Mouse (Mus musculus) neural tube, embryonic 15.5 days (tissue): Measurements from ENCODE around the gene Rp9. TPM values are rescaled to one million over a fixed set of nuclear protein-coding genes. Genes with fewer than 3 reads are reported as not detected.
A peak's percentile ranks its signal among the peaks of the same experiment; 100 is the strongest.
"Not testable (repeated sequence)": the region's sequence is repeated elsewhere in the genome, so short reads cannot be mapped to it uniquely, and the experiment has no call there.

Experiments used
- ATAC-seq: fragments of 200-750 bp; cut with Nextera tagmentation; 2 replicates; pipeline ENCODE4 v1.8.0; 2017; ENCODE audit warnings: mild to moderate bottlenecking, moderate TSS enrichment, moderate library complexity; ENCODE audit not compliant: low FRiP score
- H3K27ac ChIP-seq: fragments of 300-500 bp; sonication (generic); replicated peaks from 2 replicates; pipeline ENCODE4 v1.5.1; 2015; ENCODE audit warnings: mild to moderate bottlenecking, inconsistent platforms
- H3K27me3 ChIP-seq: fragments of 300-500 bp; sonication (generic); replicated peaks from 2 replicates; pipeline ENCODE4 v1.6.1; 2015; ENCODE audit warnings: inconsistent platforms
- H3K36me3 ChIP-seq: fragments of 300-500 bp; sonication (generic); 2 replicates; pipeline ENCODE4 v1.6.1; 2015; ENCODE audit warnings: inconsistent platforms
- H3K4me1 ChIP-seq: fragments of 300-500 bp; sonication (generic); 2 replicates; pipeline ENCODE4 v1.6.1; 2015; ENCODE audit warnings: inconsistent platforms
- H3K4me2 ChIP-seq: fragments of 300-500 bp; sonication (generic); 2 replicates; pipeline ENCODE4 v1.6.1; 2015; ENCODE audit warnings: inconsistent platforms, mild to moderate bottlenecking, moderate library complexity
- H3K4me3 ChIP-seq: fragments of 300-500 bp; sonication (generic); replicated peaks from 2 replicates; pipeline ENCODE4 v1.5.1; 2015; ENCODE audit warnings: mild to moderate bottlenecking, inconsistent platforms
- H3K9ac ChIP-seq: fragments of 300-500 bp; sonication (generic); replicated peaks from 2 replicates; pipeline ENCODE4 v1.6.1; 2015; ENCODE audit warnings: mild to moderate bottlenecking, inconsistent platforms
- H3K9me3 ChIP-seq: fragments of 300-500 bp; sonication (generic); replicated peaks from 2 replicates; pipeline ENCODE4 v1.6.1; 2016; ENCODE audit warnings: inconsistent platforms
- WGBS: fragments of 180-500 bp; shearing (Covaris S2); methylation state at CpG from one replicate; pipeline ENCODE4 v1.1.7; 2015; ENCODE audit warnings: mixed read lengths; 5-methylcytosine and 5-hydroxymethylcytosine counted together
- polyA plus RNA-seq: library from polyadenylated mRNA; unstranded; fragments of >200 nt; fragmentation: Nextera tagmentation; extraction: Ambion mirVana; gene quantifications from 2 replicates; pipeline ENCODE4 v1.2.1, GENCODE M21; 2015

The Rp9 gene
- polyA plus RNA-seq, 1 experiment from 2014 or later = 72.1 TPM

DNA sequence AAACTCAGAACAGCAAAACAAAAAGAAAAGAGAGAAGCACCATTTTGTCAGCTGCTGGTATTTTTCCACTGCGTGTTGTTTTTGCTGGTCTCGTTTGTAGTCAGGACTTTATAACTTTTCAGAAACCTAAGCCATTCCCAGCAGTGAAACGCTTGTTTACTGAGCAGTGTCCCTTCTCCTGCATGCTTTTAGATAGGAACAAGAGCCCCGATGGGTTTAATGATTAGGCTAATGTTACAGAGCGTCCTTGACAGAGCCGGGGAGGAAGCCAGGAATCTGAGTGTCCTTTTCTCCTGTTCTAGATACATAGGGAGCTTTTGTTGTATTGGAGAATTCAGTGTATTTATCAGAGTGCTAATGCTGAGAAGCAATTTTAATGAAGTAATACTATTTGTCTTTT lies 52.0 kb downstream of the Rp9 start:
- H3K36me3 ChIP-seq = no peaks in the 10 kb centered on the region
- no peak for ATAC-seq
- no peaks in the 10 kb centered on the region for H3K27me3 ChIP-seq
- no peak overlapping the region for H3K9ac ChIP-seq
- H3K27ac ChIP-seq = no peak overlapping the region
- H3K4me3 ChIP-seq = no peak overlapping the region
- no peak overlapping the region for H3K4me2 ChIP-seq
- peaks cover 2% of the 10 kb centered on the region; the same call in 1 of the 2 replicates for H3K4me1 ChIP-seq
- 51% methylated on average over 6 of the region's 6 CpGs for WGBS
- no peaks in the 10 kb centered on the region for H3K9me3 ChIP-seq

DNA sequence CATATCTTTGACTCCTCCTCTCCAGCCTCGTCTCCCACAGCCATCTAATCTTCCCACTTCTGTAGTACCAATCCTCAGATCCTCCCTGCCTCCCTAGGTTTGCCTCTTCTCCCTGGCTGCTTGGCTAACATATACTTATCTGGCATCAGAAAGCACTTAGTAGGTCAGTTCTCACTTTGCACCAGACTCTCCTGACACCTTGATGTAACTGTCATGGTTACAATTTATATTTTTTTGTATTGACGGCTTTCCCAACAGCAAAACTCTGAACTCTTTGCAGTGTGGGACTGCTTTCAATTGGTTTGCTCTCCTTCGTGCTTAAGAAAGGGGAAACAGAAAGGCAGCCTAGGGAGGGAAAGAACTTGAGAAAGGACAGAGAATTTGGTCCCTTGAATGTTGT lies 53.4 kb downstream of the Rp9 start:
- peaks cover 4% of the 10 kb centered on the region; the same call in 1 of the 2 replicates for H3K4me1 ChIP-seq
- H3K9me3 ChIP-seq = no peaks in the 10 kb centered on the region
- no peaks in the 10 kb centered on the region for H3K27me3 ChIP-seq
- 83% methylated on average over 3 of the region's 3 CpGs for WGBS
- H3K4me3 ChIP-seq = no peak overlapping the region
- H3K27ac ChIP-seq = no peak overlapping the region
- no peak for ATAC-seq
- no peaks in the 10 kb centered on the region for H3K36me3 ChIP-seq
- no peak overlapping the region for H3K4me2 ChIP-seq
- no peak overlapping the region for H3K9ac ChIP-seq

DNA sequence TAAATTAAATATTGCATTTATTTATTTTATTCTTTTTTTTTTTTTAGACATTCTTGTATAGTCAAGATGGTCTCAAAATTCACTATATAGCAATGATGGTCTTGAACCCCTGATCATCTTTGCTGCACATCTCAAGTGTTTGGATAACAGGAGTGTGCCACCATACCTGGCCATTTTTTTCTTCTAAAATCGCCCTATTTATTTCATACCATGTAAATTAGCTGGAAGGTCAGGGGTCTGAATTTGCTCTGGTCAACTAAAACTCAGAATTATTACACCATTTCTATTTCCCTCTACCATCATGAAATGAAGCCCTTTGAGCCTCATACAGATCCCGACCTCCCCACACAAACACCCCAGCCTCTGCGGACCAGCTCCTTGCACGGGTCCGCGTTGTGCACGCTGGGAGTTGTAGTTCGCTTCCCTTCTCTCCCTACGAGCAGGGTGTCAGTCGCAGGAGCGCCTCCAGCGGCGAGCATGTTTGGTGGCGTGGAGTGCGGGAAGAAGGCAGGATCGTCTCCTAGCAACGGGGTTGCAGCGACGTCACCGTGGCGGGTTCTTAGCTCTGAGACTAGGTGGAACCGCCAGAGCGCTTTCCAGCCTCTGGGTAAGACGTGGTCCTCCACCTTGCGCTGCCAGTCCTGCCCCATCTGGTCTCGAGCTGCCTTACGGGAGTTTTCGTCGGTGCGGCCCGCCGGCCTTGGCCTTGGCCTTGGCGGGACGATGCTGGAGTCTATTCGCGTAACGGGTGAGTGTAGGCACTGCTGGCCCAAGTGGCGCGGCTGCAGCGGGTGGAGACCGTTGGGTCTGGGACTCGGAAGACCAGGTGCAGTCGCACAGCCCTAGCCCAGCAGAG lies 58.3 kb downstream of the Rp9 start, which contains the start of gene 9530077C05Rik:
TSS of gene 9530077C05Rik (plus strand) at position 512 of the 856 bp plus-strand sequence.
- H3K27me3 ChIP-seq = no peaks in the 10 kb centered on the region

GRCm38 (mm10) chr9:22409501-22409900 lies 60.0 kb downstream of the Rp9 start:
- ATAC-seq = no peak
- Histone ChIP-seq H3K4me1 (peaks cover 4% of the 10 kb centered on the region; the same call in 1 of the 2 replicates), H3K36me3 (no peaks in the 10 kb centered on the region), H3K4me2 (no peak overlapping the region), H3K4me3 (no peak overlapping the region), H3K27me3 (no peaks in the 10 kb centered on the region), H3K9ac (no peak overlapping the region), H3K9me3 (no peaks in the 10 kb centered on the region), H3K27ac (no peak overlapping the region)
- 81% methylated on average over 7 of the region's 7 CpGs for WGBS

More for the DNA sequence above, 58.3 kb downstream of the Rp9 start, which contains the start of gene 9530077C05Rik:
- peak within 1 kb of the TSS; percentile 85 for H3K27ac ChIP-seq
- H3K9me3 ChIP-seq = no peaks in the 10 kb centered on the region
- peak; percentile 98 for ATAC-seq
- H3K36me3 ChIP-seq = no peaks in the 10 kb centered on the region
- H3K4me3 ChIP-seq = peak within 1 kb of the TSS; percentile 71
- peak within 1 kb of the TSS; percentile 61 for H3K4me2 ChIP-seq
- peaks cover 4% of the 10 kb centered on the region; the same call in 1 of the 2 replicates for H3K4me1 ChIP-seq
- peak within 1 kb of the TSS; percentile 68 for H3K9ac ChIP-seq
- under 1% methylated on average over 43 of the region's 43 CpGs for WGBS

GRCm38 (mm10) chr9:22408344-22408743 lies 61.2 kb downstream of the Rp9 start:
- H3K27ac ChIP-seq, H3K9me3 ChIP-seq, H3K4me3 ChIP-seq, H3K36me3 ChIP-seq, H3K4me2 ChIP-seq, H3K4me1 ChIP-seq, H3K9ac ChIP-seq, H3K27me3 ChIP-seq, ATAC-seq: not testable (repeated sequence)
- 30% methylated on average over 4 of the region's 4 CpGs for WGBS

GRCm38 (mm10) chr9:22407633-22408032 lies 61.9 kb downstream of the Rp9 start:
- H3K36me3 ChIP-seq, H3K4me3 ChIP-seq, H3K9ac ChIP-seq, H3K9me3 ChIP-seq, H3K4me1 ChIP-seq, H3K27me3 ChIP-seq, H3K4me2 ChIP-seq, H3K27ac ChIP-seq, ATAC-seq: not testable (repeated sequence)
- 85% methylated on average over 4 of the region's 4 CpGs for WGBS

GRCm38 (mm10) chr9:22405414-22405813 lies 64.1 kb downstream of the Rp9 start:
- no peak overlapping the region for H3K4me2 ChIP-seq
- H3K27ac ChIP-seq = no peak overlapping the region
- H3K27me3 ChIP-seq = no peaks in the 10 kb centered on the region
- H3K9ac ChIP-seq = no peak overlapping the region
- H3K9me3 ChIP-seq = no peaks in the 10 kb centered on the region
- 81% methylated on average over 3 of the region's 3 CpGs for WGBS
- no peak overlapping the region for H3K4me3 ChIP-seq
- no peaks in the 10 kb centered on the region for H3K4me1 ChIP-seq
- no peak for ATAC-seq
- H3K36me3 ChIP-seq = no peaks in the 10 kb centered on the region

- H3K4me3 ChIP-seq, H3K9me3 ChIP-seq, H3K27me3 ChIP-seq, H3K4me1 ChIP-seq, H3K4me2 ChIP-seq, ATAC-seq, H3K9ac ChIP-seq, H3K27ac ChIP-seq, H3K36me3 ChIP-seq: not testable (repeated sequence)
- WGBS = 68% methylated on average over 2 of the region's 2 CpGs
Observed at GRCm38 (mm10) chr9:22403501-22403900, 66.0 kb downstream of the Rp9 start.

- no peaks in the 10 kb centered on the region for H3K27me3 ChIP-seq
- H3K4me3 ChIP-seq = no peak overlapping the region
- no peaks in the 10 kb centered on the region for H3K9me3 ChIP-seq
- H3K4me2 ChIP-seq = no peak overlapping the region
- H3K9ac ChIP-seq = no peak overlapping the region
- no peak for ATAC-seq
- no peaks in the 10 kb centered on the region for H3K36me3 ChIP-seq
- H3K27ac ChIP-seq = no peak overlapping the region
- no peaks in the 10 kb centered on the region for H3K4me1 ChIP-seq
- 83% methylated on average over 3 of the region's 3 CpGs for WGBS
Observed at GRCm38 (mm10) chr9:22402976-22403375, 66.6 kb downstream of the Rp9 start.

- Histone ChIP-seq H3K4me2 (no peak overlapping the region), H3K36me3 (no peaks in the 10 kb centered on the region), H3K4me1 (no peaks in the 10 kb centered on the region), H3K27me3 (no peaks in the 10 kb centered on the region), H3K27ac (no peak overlapping the region), H3K9me3 (no peaks in the 10 kb centered on the region), H3K4me3 (no peak overlapping the region), H3K9ac (no peak overlapping the region)
- 89% methylated on average over 6 of the region's 6 CpGs for WGBS
- ATAC-seq = no peak
Observed at GRCm38 (mm10) chr9:22402001-22402400, 67.5 kb downstream of the Rp9 start.

- Histone ChIP-seq H3K9me3 (no peaks in the 10 kb centered on the region), H3K4me1 (no peaks in the 10 kb centered on the region), H3K27ac (no peak overlapping the region), H3K4me3 (no peak overlapping the region), H3K36me3 (no peaks in the 10 kb centered on the region), H3K4me2 (no peak overlapping the region), H3K9ac (no peak overlapping the region), H3K27me3 (no peaks in the 10 kb centered on the region)
- 87% methylated on average over 4 of the region's 4 CpGs for WGBS
- ATAC-seq = no peak
Observed at GRCm38 (mm10) chr9:22399021-22399420, 70.5 kb downstream of the Rp9 start.

- no peak for ATAC-seq
- 93% methylated on average over 2 of the region's 2 CpGs for WGBS
Observed at GRCm38 (mm10) chr9:22394725-22395124, 74.8 kb downstream of the Rp9 start.

More at GRCm38 (mm10) chr9:22394725-22395124, 74.8 kb downstream of the Rp9 start:
- no peaks in the 10 kb centered on the region for H3K27me3 ChIP-seq
- H3K9me3 ChIP-seq = no peaks in the 10 kb centered on the region
- H3K36me3 ChIP-seq = no peaks in the 10 kb centered on the region
- H3K27ac ChIP-seq = no peak overlapping the region
- no peaks in the 10 kb centered on the region for H3K4me1 ChIP-seq
- H3K9ac ChIP-seq = no peak overlapping the region
- no peak overlapping the region for H3K4me2 ChIP-seq
- H3K4me3 ChIP-seq = no peak overlapping the region
